Mouse (Mus musculus) intestine, embryonic 14.5 days (tissue): Measurements from ENCODE around the gene Rhbdf1. TPM values are rescaled to one million over a fixed set of nuclear protein-coding genes. Genes with fewer than 3 reads are reported as not detected.
"Not testable (repeated sequence)": the region's sequence is repeated elsewhere in the genome, so short reads cannot be mapped to it uniquely, and the experiment has no call there.

ENCODE experiments used
- ATAC-seq: fragments of 200-750 bp; cut with Nextera tagmentation; replicated peaks from 2 replicates; pipeline ENCODE4 v1.8.0; 2017; ENCODE audit warnings: low read depth, moderate number of reproducible peaks, moderate TSS enrichment, moderate library complexity; ENCODE audit not compliant: low FRiP score, low TSS enrichment
- DNase-seq: peaks from one replicate; pipeline ENCODE4 v3.0.0-alpha.2; 2018; ENCODE audit warnings: low spot score
- H3K27ac ChIP-seq: fragments of 300-500 bp; sonication (generic); 2 replicates; pipeline ENCODE4 v1.5.1; 2014; ENCODE audit warnings: low read depth, mild to moderate bottlenecking, control low read depth
- H3K27me3 ChIP-seq: fragments of 300-500 bp; sonication (generic); replicated peaks from 2 replicates; pipeline ENCODE4 v1.6.1; 2014; ENCODE audit warnings: low read length, control low read depth; ENCODE audit not compliant: control insufficient read depth, insufficient read depth
- H3K36me3 ChIP-seq: fragments of 300-500 bp; sonication (generic); 2 replicates; pipeline ENCODE4 v1.6.1; 2014; ENCODE audit warnings: low read length, control low read depth; ENCODE audit not compliant: control insufficient read depth, insufficient read depth
- H3K4me1 ChIP-seq: fragments of 300-500 bp; sonication (generic); replicated peaks from 2 replicates; pipeline ENCODE4 v1.6.1; 2014; ENCODE audit warnings: low read length, control low read depth, mixed read lengths; ENCODE audit not compliant: control insufficient read depth, insufficient read depth
- H3K4me2 ChIP-seq: fragments of 300-500 bp; sonication (generic); 2 replicates; pipeline ENCODE4 v1.6.1; 2014; ENCODE audit warnings: low read length
- H3K4me3 ChIP-seq: fragments of 300-500 bp; sonication (generic); 2 replicates; pipeline ENCODE4 v1.5.1; 2014; ENCODE audit warnings: low read depth, low read length, control low read depth, mixed read lengths
- H3K9ac ChIP-seq: fragments of 300-500 bp; sonication (generic); 2 replicates; pipeline ENCODE4 v1.6.1; 2014; ENCODE audit warnings: mild to moderate bottlenecking, low read length
- H3K9me3 ChIP-seq: fragments of 300-500 bp; sonication (generic); 2 replicates; pipeline ENCODE4 v1.6.1; 2016; ENCODE audit warnings: low read length, control low read depth; ENCODE audit not compliant: control insufficient read depth
- WGBS: fragments of 180-500 bp; shearing (Covaris S2); extraction: QIAGEN DNeasy Blood & Tissue Kit; methylation state at CpG from one replicate; pipeline ENCODE4 v1.1.7; 2014; 5-methylcytosine and 5-hydroxymethylcytosine counted together
- polyA plus RNA-seq: library from polyadenylated mRNA; unstranded; fragments of >200 nt; fragmentation: Nextera tagmentation; extraction: Ambion mirVana; gene quantifications from 2 replicates; pipeline ENCODE4 v1.2.1, GENCODE M21; 2014

Gene Rhbdf1
- polyA plus RNA-seq, 1 experiment from 2014 or later: 57.9 TPM

- Histone ChIP-seq H3K9me3 (no peaks in the 10 kb centered on the region), H3K36me3 (no peaks in the 10 kb centered on the region), H3K4me1 (peaks cover 5% of the 10 kb centered on the region; the same call in 1 of the 2 replicates), H3K4me3 (no peak overlapping the region), H3K4me2 (no peak overlapping the region), H3K27ac (no peak overlapping the region), H3K9ac (no peak overlapping the region), H3K27me3 (no peaks in the 10 kb centered on the region)
- 74% methylated on average over 11 of the region's 11 CpGs for WGBS
- ATAC-seq: no peak
- DNase-seq: no peak
These were observed 20.0 kb downstream of the Rhbdf1 start for GRCm38 (mm10) chr11:32201922-32202685.

- not testable (repeated sequence) for H3K4me3 ChIP-seq, DNase-seq, H3K27me3 ChIP-seq, H3K9me3 ChIP-seq, ATAC-seq, H3K4me1 ChIP-seq, H3K27ac ChIP-seq, H3K36me3 ChIP-seq, H3K9ac ChIP-seq, H3K4me2 ChIP-seq
- WGBS: 44% methylated on average over 1 of the region's 1 CpGs
These were observed 21.1 kb downstream of the Rhbdf1 start for GRCm38 (mm10) chr11:32200992-32201391.

- no peaks in the 10 kb centered on the region for H3K9me3 ChIP-seq
- no peak within 1 kb of the TSS for H3K4me2 ChIP-seq
- no peaks in the 10 kb centered on the region for H3K27me3 ChIP-seq
- H3K9ac ChIP-seq: no peak within 1 kb of the TSS
- no peak for ATAC-seq
- no peak for DNase-seq
- H3K4me3 ChIP-seq: no peak within 1 kb of the TSS
- WGBS: 67% methylated on average over 10 of the region's 10 CpGs
- H3K36me3 ChIP-seq: no peaks in the 10 kb centered on the region
- H3K27ac ChIP-seq: no peak within 1 kb of the TSS
- H3K4me1 ChIP-seq: no peaks in the 10 kb centered on the region
These were observed 22.0 kb downstream of the Rhbdf1 start, which contains the start of gene Il9r for GRCm38 (mm10) chr11:32200075-32200601. Gene Il9r (minus strand): TSS chr11:32200279.

GRCm38 (mm10) chr11:32199230-32199629, 22.9 kb downstream of the Rhbdf1 start:
- Histone ChIP-seq H3K27me3 (no peaks in the 10 kb centered on the region), H3K27ac (no peak overlapping the region), H3K4me3 (no peak overlapping the region), H3K4me1 (no peaks in the 10 kb centered on the region), H3K36me3 (no peaks in the 10 kb centered on the region), H3K9me3 (no peaks in the 10 kb centered on the region), H3K9ac (no peak overlapping the region), H3K4me2 (no peak overlapping the region)
- ATAC-seq: 0 out of 2 replicates have a peak, but pooled peaks have one; percentile 13
- WGBS: 39% methylated on average over 5 of the region's 6 CpGs
- DNase-seq: no peak

- Histone ChIP-seq H3K36me3 (no peaks in the 10 kb centered on the region), H3K27me3 (no peaks in the 10 kb centered on the region), H3K4me2 (no peak overlapping the region), H3K4me1 (no peaks in the 10 kb centered on the region), H3K27ac (no peak overlapping the region), H3K9me3 (no peaks in the 10 kb centered on the region), H3K9ac (no peak overlapping the region), H3K4me3 (no peak overlapping the region)
- DNase-seq (no peak), ATAC-seq (no peak)
- WGBS: 68% methylated on average over 14 of the region's 14 CpGs
These were observed 23.7 kb downstream of the Rhbdf1 start for GRCm38 (mm10) chr11:32198256-32198955.

GRCm38 (mm10) chr11:32197766-32198165, 24.3 kb downstream of the Rhbdf1 start:
- H3K27ac ChIP-seq: no peak overlapping the region
- H3K4me3 ChIP-seq: no peak overlapping the region
- H3K9ac ChIP-seq: no peak overlapping the region
- H3K4me2 ChIP-seq: no peak overlapping the region
- H3K9me3 ChIP-seq: no peaks in the 10 kb centered on the region
- no peaks in the 10 kb centered on the region for H3K27me3 ChIP-seq
- ATAC-seq: no peak
- no peak for DNase-seq
- H3K36me3 ChIP-seq: no peaks in the 10 kb centered on the region
- 32% methylated on average over 3 of the region's 3 CpGs for WGBS
- H3K4me1 ChIP-seq: no peaks in the 10 kb centered on the region

GRCm38 (mm10) chr11:32196727-32197126, 25.4 kb downstream of the Rhbdf1 start:
- Histone ChIP-seq H3K9ac (no peak overlapping the region), H3K4me1 (no peaks in the 10 kb centered on the region), H3K4me3 (no peak overlapping the region), H3K9me3 (no peaks in the 10 kb centered on the region), H3K27ac (no peak overlapping the region), H3K4me2 (no peak overlapping the region), H3K36me3 (no peaks in the 10 kb centered on the region), H3K27me3 (no peaks in the 10 kb centered on the region)
- no peak for ATAC-seq
- 58% methylated on average over 6 of the region's 6 CpGs for WGBS
- DNase-seq: no peak

- no peak overlapping the region for H3K27ac ChIP-seq
- H3K9ac ChIP-seq: no peak overlapping the region
- no peaks in the 10 kb centered on the region for H3K27me3 ChIP-seq
- no peaks in the 10 kb centered on the region for H3K9me3 ChIP-seq
- H3K4me2 ChIP-seq: no peak overlapping the region
- no peaks in the 10 kb centered on the region for H3K36me3 ChIP-seq
- H3K4me1 ChIP-seq: no peaks in the 10 kb centered on the region
- no peak for ATAC-seq
- H3K4me3 ChIP-seq: no peak overlapping the region
- WGBS: 35% methylated on average over 11 of the region's 11 CpGs
- DNase-seq: no peak
These were observed 26.1 kb downstream of the Rhbdf1 start for GRCm38 (mm10) chr11:32195867-32196540.
